Mouse (Mus musculus): ENCODE measurements at regions not wholly inside any gene's neighbourhood (a gene's known extent, or its start where the extent isn't known, plus 50 kb on each side); places are given as distances from the start of the nearest gene placed in this dataset.

- no peak for TF ChIP-seq CTCF (IDR thresholded peaks at IDR 0.05; ENCODE audit: low read depth, low read length)
- no peak for TF ChIP-seq POLR2A (IDR thresholded peaks at IDR 0.05; ENCODE audit: borderline replicate concordance, low read depth, low read length)
These were observed 80.3 kb upstream of the Nr4a3 start for GRCm38 (mm10) chr4:47964630-47965029.

GRCm38 (mm10) chr4:47971861-47972260, 73.1 kb upstream of the Nr4a3 start:
- H3K27ac ChIP-seq (ENCODE audit: insufficient read depth, low read depth, low read length) = no peak overlapping the region
- H3K4me1 ChIP-seq (ENCODE audit: control insufficient read depth, insufficient read depth, low read length) = no peaks in the 10 kb centered on the region
- TF ChIP-seq POLR2A (IDR thresholded peaks at IDR 0.05; ENCODE audit: borderline replicate concordance, low read depth, low read length) (no peak), CTCF (IDR thresholded peaks at IDR 0.05; ENCODE audit: low read depth, low read length) (no peak)
- no peak overlapping the region for H3K4me3 ChIP-seq (ENCODE audit: insufficient read depth, low read length)

More at GRCm38 (mm10) chr4:47964630-47965029, 80.3 kb upstream of the Nr4a3 start:
- H3K27ac ChIP-seq (ENCODE audit: insufficient read depth, low read depth, low read length) = no peak overlapping the region
- H3K4me3 ChIP-seq (ENCODE audit: insufficient read depth, low read length) = no peak overlapping the region
- no peaks in the 10 kb centered on the region for H3K4me1 ChIP-seq (ENCODE audit: control insufficient read depth, insufficient read depth, low read length)

- Histone ChIP-seq H3K4me3 (ENCODE audit: insufficient read depth, low read length) (no peak overlapping the region), H3K4me1 (ENCODE audit: control insufficient read depth, insufficient read depth, low read length) (no peaks in the 10 kb centered on the region), H3K27ac (ENCODE audit: insufficient read depth, low read depth, low read length) (no peak overlapping the region)
- TF ChIP-seq POLR2A (IDR thresholded peaks at IDR 0.05; ENCODE audit: borderline replicate concordance, low read depth, low read length) (no peak), CTCF (IDR thresholded peaks at IDR 0.05; ENCODE audit: low read depth, low read length) (no peak)
These were observed 65.2 kb upstream of the Nr4a3 start for GRCm38 (mm10) chr4:47979579-47980313.
